Mouse (Mus musculus) granulocyte monocyte progenitor cell, adult 5-6 weeks (primary cell): ENCODE results near the gene Hbp1. TPM values are rescaled to one million over a fixed set of nuclear protein-coding genes. Genes with fewer than 3 reads are reported as not detected.

Source experiments
- ATAC-seq: replicated peaks from 2 replicates; pipeline ENCODE4 v1.8.0; 2016; ENCODE audit warnings: mild to moderate bottlenecking, moderate TSS enrichment, inconsistent platforms; ENCODE audit not compliant: poor library complexity, severe bottlenecking
- total RNA-seq, 2 experiments: library from RNA; stranded (forward) in 1 of 2; stranded (reverse) in 1 of 2; fragments of 200-712, 200-1000 nt in 1 of 2; fragments of >200 nt in 1 of 2; fragmentation: Nextera tagmentation in 1 of 2; gene quantifications; 2 replicates each; pipeline ENCODE4 v1.2.3; 2014 to 2017

Gene Hbp1
- total RNA-seq, 2 experiments from 2014 or later: 40.6 to 43.5 TPM

- ATAC-seq: no peak
These were observed 36.7 kb downstream of the Hbp1 start for GRCm38 (mm10) chr12:31913614-31914013.

- ATAC-seq: no peak
These were observed 37.3 kb downstream of the Hbp1 start for GRCm38 (mm10) chr12:31912966-31913551.

GRCm38 (mm10) chr12:31907436-31907835, 42.9 kb downstream of the Hbp1 start:
- no peak for ATAC-seq

- no peak for ATAC-seq
These were observed 44.4 kb downstream of the Hbp1 start for GRCm38 (mm10) chr12:31905696-31906551.

GRCm38 (mm10) chr12:31900391-31900914, 49.9 kb downstream of the Hbp1 start:
- no peak for ATAC-seq

GRCm38 (mm10) chr12:31897456-31897855, 52.9 kb downstream of the Hbp1 start:
- no peak for ATAC-seq

GRCm38 (mm10) chr12:31896986-31897385, 53.3 kb downstream of the Hbp1 start:
- ATAC-seq: no peak

- no peak for ATAC-seq
These were observed 54.0 kb downstream of the Hbp1 start for GRCm38 (mm10) chr12:31896295-31896694.

- ATAC-seq: no peak
These were observed 54.4 kb downstream of the Hbp1 start for GRCm38 (mm10) chr12:31895888-31896287.

- ATAC-seq: no peak
These were observed 55.1 kb downstream of the Hbp1 start for GRCm38 (mm10) chr12:31895095-31895734.

GRCm38 (mm10) chr12:31892771-31893170, 57.6 kb downstream of the Hbp1 start:
- no peak for ATAC-seq

GRCm38 (mm10) chr12:31892079-31892478, 58.3 kb downstream of the Hbp1 start:
- no peak for ATAC-seq

GRCm38 (mm10) chr12:31890685-31891084, 59.6 kb downstream of the Hbp1 start:
- ATAC-seq: no peak

GRCm38 (mm10) chr12:31885844-31886606, 64.3 kb downstream of the Hbp1 start:
- no peak for ATAC-seq

- no peak for ATAC-seq
These were observed 65.3 kb downstream of the Hbp1 start for GRCm38 (mm10) chr12:31885084-31885483.

- ATAC-seq: no peak
These were observed 66.0 kb downstream of the Hbp1 start for GRCm38 (mm10) chr12:31884365-31884764.

- ATAC-seq: no peak
These were observed 67.6 kb downstream of the Hbp1 start for GRCm38 (mm10) chr12:31882736-31883135.

- ATAC-seq: no peak
These were observed 73.6 kb downstream of the Hbp1 start for GRCm38 (mm10) chr12:31876775-31877174.
